21 mouse cellular contexts compared by ENCODE assay signal in genomic region chr5:148181901-148182300, GRCm38 (mm10).
DNase-seq lines count a peak whose midpoint lies in the region; ATAC-seq and TF ChIP-seq lines count a peak whose summit lies in the region.
"Had no signal": no experiment of that assay in that cellular context is flagged by ENCODE, and none has a peak within 500 bp of the region (broad histone marks: within the 10 kb centered on the region; RNA-seq: fewer than 3 reads in every experiment).

No protein-coding gene starts in this region.

- no peak for TF ChIP-seq EP300 in heart, adult 2 months (IDR thresholded peaks at IDR 0.05; ENCODE audit: insufficient read depth, low read depth, low read length)

- no peak overlapping the region for H3K4me3 ChIP-seq in heart, adult 2 months
- H3K4me3 ChIP-seq in kidney, embryonic 16.5 days (ENCODE audit: low read length): no peak overlapping the region
- H3K4me3 ChIP-seq in neural tube, embryonic 13.5 days: no peak overlapping the region
- H3K4me3 ChIP-seq: embryonic facial prominence, embryonic 10.5 days; midbrain, embryonic 10.5 days had no signal

- H3K27ac ChIP-seq in heart, adult 2 months: no peak overlapping the region
- H3K27ac ChIP-seq in kidney, embryonic 16.5 days (ENCODE audit: low read length): 0 out of 2 replicates have a peak overlapping the region, but pooled peaks have one; percentile 23
- H3K27ac ChIP-seq in neural tube, embryonic 13.5 days (replicated peaks): peak overlapping the region; percentile 75
- H3K27ac ChIP-seq: stomach, postnatal 0 days had no signal

- WGBS in heart, adult 2 months: 63% methylated on average over 6 of the region's 6 CpGs
- WGBS in kidney, embryonic 16.5 days: 64% methylated on average over 6 of the region's 6 CpGs
- 71% methylated on average over 6 of the region's 6 CpGs for WGBS in neural tube, embryonic 13.5 days

- no peak overlapping the region for H3K9ac ChIP-seq in heart, adult 2 months (ENCODE audit: low read depth, low read length)
- H3K9ac ChIP-seq in kidney, embryonic 16.5 days (replicated peaks; ENCODE audit: low read length): no peak overlapping the region
- no peak overlapping the region for H3K9ac ChIP-seq in neural tube, embryonic 13.5 days
- H3K9ac ChIP-seq: forebrain, postnatal 0 days had no signal

- DNase-seq in heart, adult 11 months: peak; percentile 86
- no peak for DNase-seq in heart, adult 2 months
- DNase-seq in kidney, postnatal 10 days: no peak
- no peak for DNase-seq in neural tube, embryonic 10.5 days (ENCODE audit: extremely low spot score, low spot score)
- DNase-seq in left cerebral cortex, postnatal 36 days (ENCODE audit: low spot score in 2 of 2): no peak
- DNase-seq: adrenal gland, adult 2 months; B cell, adult 2 months; forebrain, postnatal 0 days; gastrocnemius, postnatal 14 days; heart, postnatal 36 days; kidney, adult 11 months; right cerebral cortex, postnatal 14 days; thymus, adult 2 months; thymus, postnatal 4 days had no signal

- no peak overlapping the region for H3K4me2 ChIP-seq in kidney, embryonic 16.5 days (replicated peaks; ENCODE audit: low read depth, low read length)
- no peak overlapping the region for H3K4me2 ChIP-seq in neural tube, embryonic 13.5 days

- no peaks in the 10 kb centered on the region for H3K27me3 ChIP-seq in heart, adult 2 months (ENCODE audit: control insufficient read depth, insufficient read depth, low read length)
- no peaks in the 10 kb centered on the region for H3K27me3 ChIP-seq in kidney, embryonic 16.5 days (ENCODE audit: insufficient read depth, low read length)
- no peaks in the 10 kb centered on the region for H3K27me3 ChIP-seq in neural tube, embryonic 13.5 days
- H3K27me3 ChIP-seq: CH12.LX had no signal

- no peak for ATAC-seq in kidney, embryonic 16.5 days (ENCODE audit: low FRiP score, low TSS enrichment)
- ATAC-seq in neural tube, embryonic 13.5 days (ENCODE audit: low read depth): no peak
- ATAC-seq: forebrain, postnatal 0 days had no signal

- TF ChIP-seq POLR2A in heart, adult 2 months (IDR thresholded peaks at IDR 0.05; ENCODE audit: insufficient read depth, low read depth, low read length): no peak

- intact Hi-C loops in heart, adult 2 months (cut with DNase I): loop anchor here (2.0 kb wide), 1 partner anchor 57 kb away; no protein-coding TSS in a partner anchor
- intact Hi-C loops in left cerebral cortex, postnatal 36 days (cut with DNase I): no loop called here

- no peaks in the 10 kb centered on the region for H3K36me3 ChIP-seq in heart, adult 2 months (ENCODE audit: control insufficient read depth, insufficient read depth, low read length)
- H3K36me3 ChIP-seq in kidney, embryonic 16.5 days (ENCODE audit: insufficient read depth, low read length): no peaks in the 10 kb centered on the region
- 0 out of 2 replicates have a peak, but pooled peaks cover 9% of the 10 kb centered on the region for H3K36me3 ChIP-seq in neural tube, embryonic 13.5 days
- H3K36me3 ChIP-seq: embryonic facial prominence, embryonic 10.5 days; G1E; midbrain, embryonic 10.5 days had no signal

- peaks cover 11% of the 10 kb centered on the region for H3K9me3 ChIP-seq in kidney, embryonic 16.5 days (ENCODE audit: low read length)
- H3K9me3 ChIP-seq in neural tube, embryonic 13.5 days: peaks cover 14% of the 10 kb centered on the region

- no peak for TF ChIP-seq CTCF in heart, adult 2 months (IDR thresholded peaks at IDR 0.05)

- H3K79me2 ChIP-seq in heart, adult 2 months (replicated peaks; ENCODE audit: control insufficient read depth, insufficient read depth, low read length): no peaks in the 10 kb centered on the region

- H3K4me1 ChIP-seq in heart, adult 2 months (ENCODE audit: control insufficient read depth, insufficient read depth, low read length): no peaks in the 10 kb centered on the region
- H3K4me1 ChIP-seq in kidney, embryonic 16.5 days (ENCODE audit: insufficient read depth, low read length): peaks cover 6% of the 10 kb centered on the region; the same call in 1 of the 2 replicates
- H3K4me1 ChIP-seq in neural tube, embryonic 13.5 days (replicated peaks): peaks cover 19% of the 10 kb centered on the region
